Mouse (Mus musculus): ENCODE measurements around the gene Htra1.

- TF ChIP-seq ZNF384 (IDR thresholded peaks at IDR 0.05; ENCODE audit: low read depth, low read length) (no peak), HCFC1 (IDR thresholded peaks at IDR 0.05; ENCODE audit: borderline replicate concordance, insufficient read depth, low read length) (no peak), MAFK (IDR thresholded peaks at IDR 0.05; ENCODE audit: insufficient read depth, low read depth, low read length) (no peak), CHD2 (IDR thresholded peaks at IDR 0.05; ENCODE audit: low read depth, low read length) (no peak)
These were observed 31.0 kb downstream of the Htra1 start for GRCm38 (mm10) chr7:130966876-130967275.
